Mouse (Mus musculus): ENCODE results near the gene Fbxo6.

DNA sequence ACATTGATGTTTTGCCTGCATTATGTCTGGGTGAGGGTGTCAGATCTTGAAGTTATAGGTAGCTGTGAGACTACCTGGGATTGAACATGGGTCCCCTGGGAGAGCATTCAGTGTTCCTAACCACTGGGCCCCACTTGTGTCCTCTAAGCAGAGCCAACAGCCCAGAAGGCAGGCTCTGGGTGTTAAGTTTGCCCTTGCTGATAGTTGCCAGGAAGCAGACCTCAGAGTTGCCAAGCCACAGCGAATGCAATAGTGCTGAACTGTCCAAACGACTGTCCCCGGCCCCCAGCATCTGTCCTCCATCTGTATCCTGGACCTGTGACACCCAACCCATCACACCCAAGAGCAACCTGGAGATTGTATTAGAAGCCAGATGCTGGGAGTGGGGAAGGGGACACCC, 53.3 kb downstream of the Fbxo6 start:
- TF ChIP-seq CTCF (IDR thresholded peaks at IDR 0.05; ENCODE audit: low read depth) (no peak), EP300 (IDR thresholded peaks at IDR 0.05; ENCODE audit: low read depth) (no peak)
